Mouse (Mus musculus) cerebellum, postnatal 4 days (tissue): Measurements from ENCODE around the gene Hic1.
"Not testable (repeated sequence)": the region's sequence is repeated elsewhere in the genome, so short reads cannot be mapped to it uniquely, and the experiment has no call there.

Experiments used
- DNase-seq, 2 experiments: peaks; one replicate each; pipeline ENCODE4 v3.0.0; 2022; ENCODE audit warnings: low spot score in 2 of 2, mixed read lengths in 1 of 2

Hic1 gene

DNA sequence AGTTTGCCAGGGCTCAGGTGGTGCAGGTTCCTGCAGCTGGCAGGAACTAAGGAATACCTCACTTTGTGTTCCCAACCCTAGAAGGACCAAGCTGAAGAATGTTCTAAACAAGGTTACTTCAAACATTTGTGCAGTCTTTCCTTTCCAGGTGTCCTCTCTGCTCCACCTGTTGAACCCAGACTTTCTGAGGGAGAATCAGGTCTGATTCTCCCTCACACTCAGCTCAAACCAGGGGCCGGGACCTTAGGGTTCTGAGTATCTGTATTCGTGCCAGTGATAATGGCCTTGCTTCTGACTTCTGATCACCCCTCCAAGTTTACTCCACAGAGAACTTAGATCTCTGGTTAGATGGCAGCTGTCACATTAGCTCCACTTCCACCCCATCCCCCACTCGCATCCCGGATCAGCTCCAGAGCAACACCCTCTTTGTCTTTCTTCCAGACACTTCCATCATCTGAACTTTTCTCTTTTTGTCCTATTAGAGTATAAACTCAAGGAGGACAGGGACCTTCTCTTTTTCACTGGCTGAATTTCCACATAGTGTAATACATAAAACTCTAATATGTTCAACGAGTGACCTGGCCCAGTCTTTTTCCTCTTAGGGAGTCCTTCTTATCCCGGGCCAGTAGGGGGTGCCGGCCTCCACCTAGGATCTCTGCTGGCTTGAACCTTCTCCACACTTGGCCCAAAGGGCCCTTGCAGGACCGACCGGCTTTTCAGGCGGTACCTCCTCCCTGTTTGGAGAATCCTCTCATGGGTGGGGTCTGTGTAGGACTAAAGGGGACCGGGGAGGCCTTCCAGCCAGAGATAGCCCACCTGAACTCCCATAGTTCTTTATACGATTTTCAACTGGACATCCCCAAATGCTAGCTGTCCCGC, 23.3 kb upstream of the Hic1 start:
- peak; percentile 51 to 74 for DNase-seq

DNA sequence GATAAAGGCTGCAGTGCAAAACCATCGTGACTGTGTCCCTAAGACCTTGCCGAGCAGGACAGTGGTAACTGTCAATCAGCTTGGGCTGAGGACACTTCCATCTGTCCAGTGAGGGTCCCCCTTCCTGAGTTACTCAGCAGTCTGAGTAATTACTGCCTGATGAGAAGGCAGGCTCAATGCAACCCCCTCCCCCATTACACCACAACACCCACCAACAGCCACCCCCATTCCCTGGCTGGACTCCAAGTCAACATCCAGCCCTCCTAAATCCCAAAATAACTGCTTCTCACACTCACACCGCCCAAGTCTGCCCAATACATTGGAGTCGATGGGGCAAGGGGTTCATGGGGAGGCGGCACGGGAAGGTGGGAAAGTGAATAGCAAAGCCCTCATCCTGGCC, 22.5 kb upstream of the Hic1 start:
- no peak for DNase-seq

DNA sequence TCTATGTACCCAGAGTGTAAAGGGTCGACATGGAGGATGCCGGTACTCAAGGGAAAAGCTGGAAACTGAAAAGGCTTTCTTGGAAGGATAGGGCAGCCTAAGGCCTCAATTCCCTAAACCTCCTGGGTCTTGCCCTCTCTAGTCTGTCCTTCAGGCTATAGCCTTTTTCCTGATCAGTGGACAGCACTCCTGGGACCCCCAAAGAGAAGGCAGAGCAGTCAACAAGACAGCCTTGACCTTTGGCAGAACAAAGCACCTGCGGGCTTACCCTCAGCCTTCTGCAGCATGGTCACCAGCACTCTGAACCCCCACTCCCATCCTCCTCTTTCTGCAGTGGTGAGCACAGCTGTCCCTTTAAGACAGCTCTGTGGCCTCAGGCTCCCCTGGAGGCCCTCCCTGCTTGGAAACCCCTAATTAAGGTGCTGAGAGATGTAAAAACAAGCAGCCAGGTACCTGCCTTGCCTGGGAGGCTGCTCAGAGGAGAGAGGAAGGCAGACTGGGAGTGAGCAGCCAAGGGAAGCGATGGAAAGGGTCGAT, 21.7 kb upstream of the Hic1 start, which contains the start of gene Dph1:
Dph1 (minus strand) TSS at position 337 of the 537 bp plus-strand sequence.
- DNase-seq: no peak

DNA sequence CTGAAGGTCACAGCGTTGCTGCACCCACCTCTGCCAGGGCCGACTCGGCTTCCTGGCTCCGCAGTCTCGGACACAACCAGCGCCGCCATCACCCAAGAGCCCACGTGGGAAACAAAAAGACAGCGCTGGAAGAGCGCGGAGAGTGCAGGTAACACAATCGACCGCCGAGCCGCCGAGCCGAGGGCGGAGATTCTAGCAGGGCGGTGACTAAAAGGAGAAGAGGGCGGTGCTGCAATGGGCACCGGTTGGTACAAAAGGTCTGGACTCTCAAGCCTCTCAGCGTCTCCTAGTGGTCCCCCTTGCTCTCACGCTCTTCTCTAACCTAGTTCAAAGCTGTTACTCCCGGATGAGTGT, 21.0 kb upstream of the Hic1 start:
- peak; percentile 58 to 74 for DNase-seq

DNA sequence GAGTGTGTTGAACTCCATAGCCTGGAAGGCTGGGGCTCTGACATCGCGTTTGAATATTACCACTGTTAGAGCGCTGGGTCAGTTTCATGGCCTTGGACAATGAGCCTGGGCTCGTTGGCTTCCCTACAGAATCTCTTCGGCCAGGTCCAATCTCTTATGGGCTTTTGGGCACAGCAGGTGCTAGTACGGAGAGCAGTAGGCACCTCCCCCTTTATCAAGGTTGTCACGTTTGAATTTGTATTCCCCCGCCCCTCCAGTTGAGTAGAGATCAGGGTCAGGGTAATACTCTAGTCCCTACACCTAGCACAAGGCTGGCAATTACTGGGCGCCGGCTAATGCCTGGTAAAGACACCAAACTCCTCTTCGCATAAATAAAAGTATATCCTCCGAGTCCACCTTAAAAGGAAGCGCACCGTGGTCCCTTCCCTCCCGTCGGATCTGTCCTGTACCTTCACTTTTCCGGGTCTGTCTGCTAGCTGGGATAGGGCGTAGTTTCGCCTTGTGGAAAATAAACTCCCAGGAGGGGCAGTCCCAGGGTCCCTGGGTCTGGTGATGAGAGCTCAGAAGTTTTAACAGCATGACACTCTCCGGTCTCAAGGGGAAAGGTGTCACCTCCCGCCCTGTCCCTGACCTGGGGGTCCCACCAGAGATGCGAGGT, 20.5 kb upstream of the Hic1 start:
- no peak for DNase-seq

DNA sequence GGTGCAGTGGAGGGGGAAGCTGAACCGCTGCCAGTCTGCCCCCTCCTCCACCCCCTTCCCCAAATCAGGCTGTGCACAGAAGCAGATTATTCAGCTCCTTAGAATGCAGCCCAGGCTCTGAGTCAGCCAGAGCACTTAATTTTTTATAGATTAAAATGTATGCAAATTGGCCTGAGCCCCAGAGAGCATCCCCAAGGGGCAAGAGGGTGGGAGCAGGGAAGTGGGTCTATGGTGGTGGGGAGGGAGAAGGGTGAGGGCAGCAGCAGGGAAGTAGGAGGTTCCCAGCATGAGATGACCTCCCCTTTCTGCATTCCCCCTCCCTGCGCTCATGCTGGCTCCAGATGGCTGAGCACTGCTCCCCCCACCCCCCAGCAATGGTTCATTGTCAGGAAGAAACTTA, 15.7 kb upstream of the Hic1 start:
- DNase-seq: no peak

DNA sequence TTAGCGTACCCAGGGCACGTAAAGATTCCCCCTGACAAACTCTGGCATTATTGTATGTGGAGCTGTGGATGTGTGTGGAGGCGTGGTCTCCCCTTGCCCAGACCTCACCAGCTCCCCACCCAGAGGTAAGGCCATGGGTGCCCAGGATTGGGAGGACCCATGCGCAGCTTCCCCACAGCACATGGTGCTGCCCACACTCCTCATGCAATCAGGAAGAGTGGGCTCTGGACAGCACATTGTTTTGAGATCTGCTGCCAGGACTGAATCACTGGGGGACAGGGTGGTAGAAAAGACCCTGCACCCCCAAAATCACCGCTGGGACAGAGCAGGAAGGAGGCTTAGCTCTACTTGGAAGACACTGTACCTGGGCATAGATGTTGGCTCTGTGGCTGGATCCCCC, 15.3 kb upstream of the Hic1 start:
- no peak for DNase-seq

DNA sequence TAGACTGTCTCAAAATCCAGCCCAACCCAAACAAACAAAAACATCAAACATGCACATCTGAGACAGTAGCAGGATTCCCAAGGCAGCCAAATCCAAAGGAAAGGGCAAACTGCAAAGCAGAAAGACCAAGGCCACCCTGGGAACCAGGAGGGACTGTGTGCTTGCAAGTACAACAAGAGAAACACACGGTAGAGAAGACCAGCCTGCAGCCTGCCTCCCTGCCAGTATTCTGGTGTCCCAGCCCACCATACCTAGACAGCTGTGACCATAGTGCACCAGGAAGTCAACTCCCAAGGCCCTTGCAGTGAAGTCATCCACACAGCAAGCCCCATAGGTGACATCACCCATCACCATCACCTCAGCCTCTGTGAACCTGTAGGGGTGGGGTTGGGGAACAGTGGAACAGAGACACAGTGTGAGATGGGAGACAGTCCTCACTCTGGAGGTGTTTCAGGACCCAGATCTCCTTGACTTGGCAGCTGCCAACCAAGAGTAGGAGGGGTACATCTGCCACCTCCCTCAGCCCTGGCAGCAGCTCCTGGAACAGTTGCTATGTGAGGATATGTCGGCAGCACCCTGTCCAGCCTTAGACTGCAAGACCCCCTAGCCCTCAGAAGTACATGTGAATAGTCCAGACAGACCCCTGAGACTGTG, 14.7 kb upstream of the Hic1 start:
- DNase-seq: no peak

DNA sequence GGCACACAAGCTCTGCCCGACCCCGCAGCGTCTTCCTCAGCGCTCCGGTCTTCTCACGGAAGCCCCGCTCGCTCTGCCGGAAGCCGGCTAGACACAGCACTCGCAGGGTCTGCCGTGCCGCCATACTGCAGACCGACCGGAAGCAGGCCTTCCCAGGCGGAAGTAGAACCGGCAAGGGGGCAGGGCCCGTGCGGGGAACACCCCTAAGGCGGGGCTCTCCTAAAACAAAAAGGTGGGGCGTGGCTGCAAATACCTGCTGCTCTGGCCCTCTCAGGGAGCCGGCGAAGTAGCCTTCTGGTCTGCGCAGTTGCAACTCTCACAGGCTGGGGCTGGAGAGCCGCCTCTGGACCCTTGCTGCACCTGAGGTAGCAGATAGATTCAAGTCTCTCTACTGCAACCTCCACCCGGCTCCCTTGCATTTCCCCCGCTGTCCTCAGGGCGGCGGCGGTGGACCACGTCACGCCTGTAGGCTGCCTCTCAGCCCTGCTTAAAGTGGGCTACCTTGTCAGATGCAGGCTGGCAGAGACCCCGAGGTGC, 9.4 kb upstream of the Hic1 start, which contains the start of gene Ovca2:
Ovca2 (minus strand) TSS at position 164 of the 537 bp plus-strand sequence.
- DNase-seq: peak; percentile 85 to 94

DNA sequence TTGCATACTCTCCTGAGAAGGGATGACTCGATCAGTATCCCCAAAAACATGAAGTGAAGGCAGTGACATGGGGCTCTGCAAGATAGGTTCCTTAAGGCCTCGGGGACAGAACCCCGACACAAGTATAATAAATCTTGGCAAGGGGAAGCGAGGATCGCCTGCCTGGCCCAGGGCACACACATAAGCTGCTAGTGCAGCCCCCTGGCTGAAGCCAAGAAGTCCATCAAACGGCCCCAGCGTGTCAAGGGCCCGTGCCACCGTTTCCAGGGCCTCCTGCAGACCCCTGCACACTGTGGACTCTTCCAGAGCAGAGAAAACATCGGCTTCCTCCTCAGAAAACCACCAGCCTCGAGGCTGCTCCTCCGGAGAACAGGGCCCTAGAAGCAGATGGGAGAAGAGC, 8.7 kb upstream of the Hic1 start:
- DNase-seq: no peak

DNA sequence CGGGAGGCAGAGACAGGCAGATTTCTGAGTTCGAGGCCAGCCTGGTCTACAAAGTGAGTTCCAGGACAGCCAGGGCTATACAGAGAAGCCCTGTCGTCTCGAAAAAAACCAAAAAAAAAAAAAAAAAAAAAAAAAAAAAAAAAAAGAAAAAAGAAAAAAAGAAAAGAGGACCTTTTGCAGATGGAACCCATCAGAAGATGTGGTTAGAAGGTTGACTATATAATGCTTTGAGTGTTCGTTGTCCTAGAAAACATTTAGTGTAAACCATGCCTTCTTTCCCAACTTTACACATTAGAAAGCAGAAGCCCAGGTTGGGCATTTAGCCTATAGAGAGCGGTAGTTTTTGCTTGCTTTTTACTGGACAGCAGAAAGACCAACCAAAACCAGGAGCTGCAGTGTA, 5.3 kb upstream of the Hic1 start:
- not testable (repeated sequence) for DNase-seq

DNA sequence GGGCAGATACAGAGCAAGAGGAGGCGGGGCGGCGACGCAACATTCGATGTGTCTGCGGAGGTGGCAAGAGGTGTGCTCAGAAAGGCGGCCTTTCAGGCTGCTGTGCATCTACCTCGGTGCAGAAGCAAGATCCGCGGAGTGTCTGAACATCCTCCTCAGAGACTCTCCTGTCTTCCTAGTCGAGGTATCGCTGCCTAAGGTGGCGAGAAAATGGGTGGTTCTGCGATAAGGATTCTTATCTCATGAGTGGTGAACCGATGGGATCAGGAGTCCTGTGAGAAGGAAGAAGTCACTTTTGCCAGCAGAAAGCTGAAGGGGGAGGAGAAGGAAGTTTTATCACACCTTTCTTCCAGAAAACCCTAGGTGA, 4.5 kb upstream of the Hic1 start:
- no peak for DNase-seq

DNA sequence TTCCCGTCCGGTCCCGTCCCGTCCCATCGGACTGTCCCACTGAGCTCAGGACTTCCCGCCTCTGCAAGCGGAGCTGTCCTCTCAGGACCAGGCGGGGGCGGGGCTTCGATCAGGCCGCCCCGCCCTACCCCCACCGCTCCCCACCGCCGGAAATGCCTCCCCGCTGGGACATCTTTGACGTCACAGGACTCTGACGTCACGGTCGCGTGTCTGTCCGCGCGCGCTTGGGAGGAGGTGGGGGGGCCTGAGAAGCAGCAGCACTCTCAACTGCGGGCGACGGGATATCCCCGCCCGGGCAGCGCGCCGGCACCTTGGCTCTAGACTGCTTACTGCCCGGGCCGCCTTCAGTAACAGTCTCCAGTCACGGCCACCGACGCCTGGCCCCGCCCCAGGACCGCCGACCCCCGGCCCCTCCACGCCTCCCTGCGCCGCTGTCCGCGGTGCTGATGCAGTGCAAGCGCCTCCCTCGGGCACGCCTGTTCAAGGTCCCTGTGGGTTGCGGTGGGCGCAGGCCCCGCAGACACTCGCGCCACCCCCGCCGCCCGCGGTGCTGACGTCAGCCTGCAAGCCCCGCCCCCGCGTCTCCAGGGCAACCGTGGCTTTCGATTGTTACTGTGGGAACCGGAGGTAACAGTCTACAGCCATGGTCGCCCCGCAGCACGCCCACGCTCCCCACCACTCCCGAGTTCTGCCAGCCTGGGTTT, 3.9 kb upstream of the Hic1 start:
- peak; percentile 86 to 94 for DNase-seq

DNA sequence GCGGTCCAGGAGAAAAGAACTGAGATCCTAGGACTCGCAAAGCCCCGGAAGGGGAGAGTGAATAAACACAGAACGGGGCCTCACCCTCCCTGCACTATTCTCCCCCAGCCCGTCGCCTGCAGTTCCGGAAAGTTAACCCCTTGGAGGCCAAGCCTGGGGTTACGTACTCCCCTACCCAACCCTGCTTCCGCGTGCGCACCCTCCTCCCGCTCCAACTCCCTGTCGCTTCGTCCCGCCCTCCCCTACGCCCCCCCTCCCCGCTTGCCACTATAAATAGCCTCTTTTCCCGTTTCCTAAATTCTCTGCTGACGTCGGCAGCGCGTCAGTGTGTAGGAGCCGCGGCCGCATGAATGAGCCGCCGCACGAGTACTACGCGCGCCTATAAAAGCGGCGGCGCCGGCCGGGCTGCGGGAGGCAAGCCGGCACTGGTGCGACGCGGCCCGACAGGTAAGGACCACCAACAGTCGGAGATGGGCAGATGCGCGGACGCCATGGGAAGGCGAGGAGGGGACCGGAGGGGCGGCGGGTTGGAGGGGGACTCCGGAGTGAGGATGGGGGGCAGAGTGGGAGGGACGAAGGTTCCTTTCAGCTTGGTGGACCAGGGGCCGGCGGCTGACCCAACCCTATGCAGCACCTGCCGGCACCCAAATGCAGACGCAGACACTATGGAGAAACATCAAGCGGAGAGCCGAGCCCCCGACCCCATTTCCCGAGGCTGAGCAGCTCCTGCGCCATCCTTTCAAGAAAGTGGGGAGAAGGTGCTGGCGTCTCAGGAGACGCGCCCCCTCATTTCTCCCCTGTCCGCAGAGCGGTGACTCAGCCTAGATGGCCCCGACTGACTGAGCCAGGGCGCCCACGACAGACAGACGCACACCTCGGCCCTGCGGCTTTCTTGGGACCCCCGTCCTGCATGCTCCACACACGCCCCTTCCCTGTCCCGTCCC, 3.1 kb upstream of the Hic1 start:
- DNase-seq: peak in 1 of 2 experiments; percentile 32

DNA sequence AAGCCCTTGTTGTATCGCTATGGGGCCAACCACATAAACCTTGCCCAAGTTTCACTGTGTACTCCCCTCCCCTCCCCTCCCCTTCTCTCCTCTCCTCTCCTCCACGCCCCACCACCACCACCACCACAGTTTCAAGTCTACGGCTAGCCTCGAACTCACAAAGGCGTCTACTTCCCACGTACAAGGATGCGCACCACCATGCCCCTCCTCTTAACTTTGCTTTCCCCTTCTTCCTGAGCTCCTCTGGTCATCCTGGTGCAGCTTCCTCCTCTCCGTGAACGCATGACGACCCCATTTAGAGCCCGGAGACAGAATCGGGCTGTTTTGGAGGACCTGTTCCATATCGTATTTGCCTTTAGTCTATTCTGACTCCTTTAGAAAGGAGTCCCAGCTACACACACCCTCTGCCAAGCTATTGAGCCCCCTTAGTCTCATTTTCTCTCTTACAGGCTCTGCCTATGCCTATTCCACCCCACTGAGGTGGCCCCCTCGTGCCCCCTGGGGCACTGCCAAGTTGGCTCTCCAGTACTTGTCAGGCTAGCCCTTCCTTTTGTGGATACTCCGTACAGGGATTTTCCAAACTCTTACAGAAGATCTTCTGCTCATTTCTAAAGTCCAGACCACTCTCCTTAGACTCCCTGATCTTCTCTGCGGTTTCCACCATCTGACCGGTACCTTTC, 2.0 kb upstream of the Hic1 start:
- no peak for DNase-seq

DNA sequence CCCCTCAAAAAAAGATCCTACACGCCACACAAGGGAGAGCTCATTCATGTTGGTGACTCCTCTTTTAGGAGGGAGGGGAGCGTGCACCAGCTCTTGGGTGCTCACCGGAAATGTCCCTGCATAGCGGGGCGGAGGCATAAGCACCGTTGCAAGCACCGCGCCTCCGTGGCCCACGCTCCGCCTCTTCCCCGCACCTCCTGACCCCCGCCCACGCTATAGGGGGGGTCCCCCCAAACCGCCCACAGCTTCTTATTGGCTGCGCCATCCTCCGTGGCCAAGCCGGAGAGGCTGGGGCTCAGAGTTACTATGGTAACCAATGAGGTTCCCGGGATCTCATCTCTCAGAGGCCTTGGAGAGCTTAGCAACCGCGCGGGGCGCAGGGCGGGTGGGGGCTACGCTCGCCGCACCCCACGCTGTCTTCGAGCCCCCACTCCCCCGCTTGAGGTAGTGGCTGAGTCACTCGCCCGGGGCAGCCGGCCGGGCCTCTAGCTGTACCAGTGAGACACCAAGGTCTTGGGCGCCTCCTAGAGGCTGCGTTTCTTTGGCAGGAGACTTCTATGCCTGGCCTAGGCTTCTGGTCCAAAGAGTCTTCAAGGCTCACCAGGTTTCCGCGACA, 925 bp upstream of the Hic1 start:
- peak; percentile 66 to 91 for DNase-seq

DNA sequence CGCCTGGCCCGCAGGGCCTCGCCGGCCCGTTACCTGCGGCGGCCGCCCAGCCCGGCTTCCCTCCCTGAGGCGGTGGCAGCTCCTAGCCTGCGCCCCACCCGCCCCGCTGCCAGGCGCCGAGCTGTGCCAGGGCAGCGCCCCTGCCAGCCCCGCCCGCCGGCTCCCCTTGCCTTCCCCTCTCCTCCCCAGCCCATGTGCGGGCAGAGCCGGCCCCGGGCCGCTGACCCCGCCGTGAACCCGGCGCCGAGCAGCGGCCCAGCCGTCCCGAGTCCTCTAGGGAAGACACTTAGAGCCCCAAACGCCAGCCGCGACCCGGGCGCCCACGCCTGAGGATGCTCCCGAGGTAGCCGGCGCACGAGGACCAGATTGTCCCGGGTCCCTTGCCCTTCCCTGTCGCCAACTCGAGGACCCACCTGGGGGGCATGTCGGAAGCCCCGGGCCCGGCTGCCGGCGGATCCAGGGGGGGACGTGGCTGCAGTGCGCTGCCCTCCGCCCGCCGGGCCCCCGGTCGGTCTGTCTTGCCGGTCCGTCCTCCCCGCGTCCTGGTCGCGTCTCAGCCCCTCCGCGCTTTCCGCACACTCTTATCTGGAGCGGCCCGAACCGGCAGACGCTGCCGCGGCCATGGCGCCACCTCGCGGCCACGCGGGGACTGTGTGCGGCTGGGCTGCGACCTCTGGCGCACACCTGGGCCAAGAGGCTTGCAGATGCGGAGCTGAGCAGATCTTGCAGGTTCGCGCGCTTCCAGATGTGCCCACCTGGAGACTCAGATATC, 543 bp downstream of the Hic1 start:
- peak; percentile 75 to 84 for DNase-seq
